Mouse (Mus musculus) yolk sac, embryonic 10.5 days (tissue): ENCODE results near the gene Ptdss2.
A peak's percentile ranks its signal among the peaks of the same experiment; 100 is the strongest.

Experiments used
- DNase-seq: peaks from one replicate; pipeline ENCODE4 v3.0.0-alpha.2; 2017; ENCODE audit warnings: low spot score

Ptdss2 gene

GRCm38 (mm10) chr7:141122689-141123516 lies 721 bp downstream of the Ptdss2 start:
- peak; percentile 100 for DNase-seq

GRCm38 (mm10) chr7:141123517-141123856 lies 1.3 kb downstream of the Ptdss2 start:
- DNase-seq, result no peak

GRCm38 (mm10) chr7:141131024-141131820 lies 9.0 kb downstream of the Ptdss2 start:
- DNase-seq, result peak; percentile 93

- DNase-seq, result peak; percentile 32
Observed at GRCm38 (mm10) chr7:141131904-141132755, 9.9 kb downstream of the Ptdss2 start.

GRCm38 (mm10) chr7:141141326-141141725 lies 19.1 kb downstream of the Ptdss2 start:
- DNase-seq, result no peak

GRCm38 (mm10) chr7:141143112-141143511 lies 20.9 kb downstream of the Ptdss2 start:
- no peak for DNase-seq

GRCm38 (mm10) chr7:141143861-141144260 lies 21.7 kb downstream of the Ptdss2 start:
- no peak for DNase-seq

GRCm38 (mm10) chr7:141144650-141145049 lies 22.5 kb downstream of the Ptdss2 start:
- no peak for DNase-seq

- no peak for DNase-seq
Observed at GRCm38 (mm10) chr7:141145403-141145802, 23.2 kb downstream of the Ptdss2 start.

- no peak for DNase-seq
Observed at GRCm38 (mm10) chr7:141146043-141146595, 23.9 kb downstream of the Ptdss2 start.

- DNase-seq, result no peak
Observed at GRCm38 (mm10) chr7:141147044-141147443, 24.9 kb downstream of the Ptdss2 start.

- peak; percentile 21 for DNase-seq
Observed at GRCm38 (mm10) chr7:141148639-141149038, 26.5 kb downstream of the Ptdss2 start.

- no peak for DNase-seq
Observed at GRCm38 (mm10) chr7:141155362-141155761, 33.2 kb downstream of the Ptdss2 start.

GRCm38 (mm10) chr7:141164397-141164796 lies 42.2 kb downstream of the Ptdss2 start:
- DNase-seq, result no peak

- DNase-seq, result peak; percentile 37
Observed at GRCm38 (mm10) chr7:141164850-141165249, 42.7 kb downstream of the Ptdss2 start.

- peak; percentile 22 for DNase-seq
Observed at GRCm38 (mm10) chr7:141167901-141168517, 45.8 kb downstream of the Ptdss2 start.

GRCm38 (mm10) chr7:141168518-141168953 lies 46.4 kb downstream of the Ptdss2 start:
- DNase-seq, result peak; percentile 84

- DNase-seq, result no peak
Observed at GRCm38 (mm10) chr7:141169300-141169699, 47.1 kb downstream of the Ptdss2 start.

GRCm38 (mm10) chr7:141169866-141170265 lies 47.7 kb downstream of the Ptdss2 start:
- DNase-seq, result no peak

GRCm38 (mm10) chr7:141172116-141173006 lies 50.2 kb downstream of the Ptdss2 start, which contains the start of gene Rnh1:
TSS of gene Rnh1 (minus strand) at chr7:141172857.
- peak; percentile 97 for DNase-seq
